Mouse (Mus musculus): ENCODE data around the gene Tyk2.

Gene Tyk2

DNA sequence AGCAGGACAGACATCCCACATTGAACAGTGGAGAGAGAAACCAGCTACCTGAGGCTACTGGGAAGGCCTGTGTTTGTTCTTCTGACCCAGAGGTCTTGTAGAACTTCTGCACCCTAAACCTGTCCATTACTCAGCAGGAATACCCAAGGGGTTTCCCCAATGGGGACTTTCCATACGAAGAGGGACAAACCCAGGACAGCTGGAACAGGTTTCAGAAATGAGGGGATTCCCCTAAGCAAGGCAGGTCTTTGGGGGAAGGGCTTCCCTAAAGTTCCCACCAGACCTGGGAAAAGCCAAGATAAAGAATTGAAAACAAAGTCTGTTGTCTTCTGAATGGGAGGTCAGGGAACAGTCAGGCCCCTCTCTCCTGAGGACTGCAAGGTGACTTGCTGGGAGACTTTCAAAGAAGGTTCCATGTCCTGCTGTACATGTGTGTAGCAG, 4.9 kb upstream of the Tyk2 start:
- CTCF ChIA-PET, result interaction anchor here in 3 of 4 experiments (0.6 to 2.1 kb wide), 12 partner anchors 12 to 296 kb away, joined by 3 to 9 read pairs (median 6); partner anchors contain the start of gene Eif3g (in 2 of the 3)
- POLR2A ChIA-PET, result interaction anchor here in 3 of 4 experiments (0.7 to 9.8 kb wide), 21 partner anchors 10 to 396 kb away, joined by 3 to 52 read pairs (median 4); partner anchors contain the start of genes Gm38431 (in 2 of the 3), Icam1 (in 2 of the 3), Raver1 (in 2 of the 3) and Eif3g (in 1 of the 3)

DNA sequence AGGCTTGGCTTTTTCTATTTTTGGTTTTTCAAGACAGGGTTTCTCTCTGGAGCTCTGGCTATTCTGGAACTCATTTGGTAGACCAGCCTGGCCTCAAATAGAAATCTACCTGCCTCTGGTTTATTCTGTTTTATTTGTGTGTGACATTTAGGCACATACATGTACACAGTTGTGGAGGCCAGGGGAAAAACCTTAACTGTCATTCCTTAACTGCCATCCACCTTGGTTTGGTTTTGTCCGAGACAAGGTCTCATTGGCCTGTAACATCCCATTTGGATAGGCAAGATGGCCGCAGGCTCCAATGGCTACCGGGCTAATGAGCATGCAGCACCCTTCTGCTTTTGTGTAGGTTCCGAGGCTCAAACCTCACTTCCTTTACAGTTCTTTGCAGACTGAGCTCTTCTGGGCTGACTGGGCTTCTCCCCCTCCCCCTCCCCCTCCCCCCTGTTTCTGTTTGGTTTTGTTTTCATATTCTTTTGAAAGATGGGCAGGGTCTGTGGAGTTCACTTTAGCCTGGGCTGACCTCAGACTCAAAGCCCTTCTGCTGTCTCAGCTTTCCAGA, 4.4 kb upstream of the Tyk2 start:
- ChIA-PET POLR2A (interaction anchor here in 2 of 4 experiments (0.8 to 9.8 kb wide), 12 partner anchors 11 to 237 kb away, joined by 3 to 52 read pairs (median 4); partner anchors contain the start of genes Gm38431 (in 2 of the 2), Icam1 (in 2 of the 2), Raver1 (in 2 of the 2) and Eif3g (in 1 of the 2)), CTCF (interaction anchor here in 1 of 4 experiments (0.5 kb wide), 1 partner anchor 122 kb away, joined by 7 read pairs; no protein-coding TSS in a partner anchor)

DNA sequence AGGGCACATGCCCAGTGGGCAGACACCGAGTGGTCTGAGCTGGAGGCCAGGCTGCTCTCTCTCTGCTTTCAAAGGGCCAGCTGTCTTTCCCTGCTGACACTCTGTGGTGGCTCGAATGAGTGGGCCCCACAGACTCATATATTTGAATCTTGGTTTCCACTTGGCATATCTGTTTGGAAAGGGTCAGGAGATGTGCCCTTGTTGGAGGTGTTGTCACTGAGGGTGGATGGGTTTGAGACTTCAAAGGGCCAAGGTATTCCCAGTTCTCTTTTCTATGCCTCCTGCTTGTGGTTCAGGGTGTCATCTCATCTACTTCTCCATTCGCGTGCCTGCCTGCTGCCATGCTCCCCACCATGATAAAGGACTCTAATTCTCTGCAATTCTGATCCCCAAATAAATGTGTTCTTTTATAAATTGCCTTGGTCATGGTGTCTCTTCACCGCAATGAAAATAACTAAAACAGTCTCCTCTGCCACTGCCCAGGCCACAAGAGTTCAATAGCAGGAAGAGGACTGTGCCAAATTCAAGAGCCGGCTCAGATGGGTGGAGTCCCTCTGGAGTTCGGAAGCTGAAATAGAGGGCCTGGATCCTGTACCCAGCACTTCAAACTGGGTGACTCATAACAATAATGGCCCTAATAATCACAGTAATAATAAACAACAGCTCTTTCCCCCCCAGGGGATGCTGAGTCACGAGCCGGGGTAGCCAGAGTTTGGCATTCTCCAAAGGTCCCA, 3.7 kb upstream of the Tyk2 start:
- ChIA-PET POLR2A (interaction anchor here in 3 of 4 experiments (0.8 to 9.8 kb wide), 14 partner anchors 10 to 256 kb away, joined by 3 to 52 read pairs (median 3); partner anchors contain the start of genes Gm38431 (in 2 of the 3), Raver1 (in 2 of the 3), Eif3g (in 1 of the 3) and Fdx1l (in 1 of the 3)), CTCF (interaction anchor here in 3 of 4 experiments (0.5 to 1.1 kb wide), 5 partner anchors 34 to 191 kb away, joined by 3 to 10 read pairs (median 4); partner anchors contain the start of gene Zglp1 (in 1 of the 3))

DNA sequence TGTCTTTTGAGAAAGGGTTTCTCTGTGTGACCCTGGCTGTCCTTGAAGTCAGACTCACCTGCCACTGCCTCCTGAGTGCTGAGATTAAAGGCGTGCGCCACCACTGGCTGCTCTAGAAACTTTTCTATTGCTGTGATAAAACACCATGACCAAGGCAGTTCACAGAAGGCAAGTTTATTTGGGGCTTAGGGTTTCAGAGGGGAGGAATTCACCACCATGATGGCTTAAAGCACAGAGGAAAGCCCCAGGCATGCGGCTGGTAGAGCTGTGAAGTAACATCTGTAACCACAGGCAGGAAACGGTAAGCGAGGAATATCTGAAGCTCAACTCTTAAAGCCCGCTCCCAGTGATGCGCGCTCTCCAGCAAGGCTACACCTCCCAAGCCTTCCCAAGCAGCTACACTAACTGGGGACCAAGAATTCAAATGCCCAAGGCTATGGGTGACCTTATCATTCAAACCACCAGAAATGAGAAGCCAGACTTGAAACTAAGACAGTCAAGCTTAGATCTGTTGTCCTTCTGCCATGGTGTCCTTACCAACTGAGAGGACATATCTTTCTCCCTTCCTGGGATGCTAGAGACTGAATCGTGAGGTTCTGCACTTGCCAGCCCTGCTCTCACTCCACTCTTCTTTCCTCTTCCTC, 2.1 kb upstream of the Tyk2 start:
- ChIA-PET POLR2A (interaction anchor here in 3 of 4 experiments (0.6 to 9.8 kb wide), 14 partner anchors 9 to 235 kb away, joined by 3 to 52 read pairs (median 5); partner anchors contain the start of genes Gm38431 (in 2 of the 3), Raver1 (in 2 of the 3), Eif3g (in 1 of the 3) and Icam1 (in 1 of the 3)), CTCF (interaction anchor here in 2 of 4 experiments (0.9 to 1.2 kb wide), 5 partner anchors 11 to 376 kb away, joined by 3 to 4 read pairs (median 3); no protein-coding TSS in a partner anchor)

DNA sequence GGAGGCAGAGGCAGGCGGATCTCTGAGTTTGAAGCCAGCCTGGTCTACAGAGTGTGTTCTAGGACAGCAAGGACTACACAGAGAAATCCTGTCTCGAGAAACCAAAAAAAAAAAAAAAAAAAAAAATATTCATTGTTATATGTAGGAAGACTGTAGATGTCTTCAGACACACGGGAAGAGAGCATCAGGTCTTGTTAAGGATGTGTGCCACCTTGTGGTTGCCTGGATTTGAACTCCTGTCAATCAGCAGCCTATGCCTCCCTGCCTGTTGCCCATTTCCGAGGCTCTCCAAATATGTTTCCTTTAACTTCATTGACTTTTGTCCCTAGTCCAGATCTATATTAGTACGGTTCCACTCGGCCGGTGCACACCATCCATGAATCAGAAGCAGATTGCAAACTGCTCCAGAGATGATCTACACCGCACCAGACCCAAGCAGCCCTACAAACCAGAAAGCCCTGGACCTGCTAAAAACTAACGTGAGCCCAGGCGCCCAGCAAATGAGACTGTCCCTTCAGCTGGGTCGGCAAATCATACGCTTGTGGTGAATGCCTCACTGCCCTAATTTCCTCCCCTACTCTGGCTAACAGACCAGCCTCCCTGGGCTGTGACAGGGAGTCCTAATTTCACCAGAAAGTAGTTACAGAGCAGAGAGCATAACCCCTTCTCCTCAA, 1.2 kb upstream of the Tyk2 start:
- ChIA-PET POLR2A (interaction anchor here in 3 of 4 experiments (0.5 to 9.8 kb wide), 25 partner anchors 8 to 277 kb away, joined by 3 to 52 read pairs (median 5); partner anchors contain the start of genes Gm38431 (in 2 of the 3), Raver1 (in 2 of the 3), Fdx1l (in 1 of the 3) and Icam1 (in 1 of the 3)), CTCF (interaction anchor here in 2 of 4 experiments (0.5 to 1.2 kb wide), 6 partner anchors 12 to 375 kb away, joined by 3 to 4 read pairs (median 3); no protein-coding TSS in a partner anchor)

DNA sequence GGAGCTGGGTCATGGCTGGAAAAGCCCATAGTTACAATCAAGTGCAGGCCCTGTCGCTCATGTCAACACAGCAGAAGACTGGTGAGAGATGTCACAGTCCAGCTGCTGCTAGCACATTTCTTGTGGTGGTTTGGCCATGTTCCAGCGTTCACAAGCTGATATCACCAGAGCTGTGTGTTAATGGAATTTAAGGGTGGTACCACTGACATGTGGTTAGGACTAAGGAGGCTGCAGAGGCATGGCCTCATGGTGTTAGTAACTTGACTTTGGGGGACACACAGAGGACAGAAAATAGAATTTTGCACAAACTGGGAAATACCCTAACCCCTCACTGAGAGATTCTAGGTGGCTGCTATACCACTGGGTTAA, 4.8 kb downstream of the Tyk2 start:
- ChIA-PET POLR2A (interaction anchor here in 2 of 4 experiments (0.5 to 3.5 kb wide), 8 partner anchors 8 to 102 kb away, joined by 3 to 16 read pairs (median 4); partner anchors contain the start of genes Gm38431 (in 2 of the 2) and Raver1 (in 2 of the 2)), CTCF (interaction anchor here in 3 of 4 experiments (0.7 to 1.2 kb wide), 4 partner anchors 10 to 65 kb away, joined by 3 read pairs; no protein-coding TSS in a partner anchor)

DNA sequence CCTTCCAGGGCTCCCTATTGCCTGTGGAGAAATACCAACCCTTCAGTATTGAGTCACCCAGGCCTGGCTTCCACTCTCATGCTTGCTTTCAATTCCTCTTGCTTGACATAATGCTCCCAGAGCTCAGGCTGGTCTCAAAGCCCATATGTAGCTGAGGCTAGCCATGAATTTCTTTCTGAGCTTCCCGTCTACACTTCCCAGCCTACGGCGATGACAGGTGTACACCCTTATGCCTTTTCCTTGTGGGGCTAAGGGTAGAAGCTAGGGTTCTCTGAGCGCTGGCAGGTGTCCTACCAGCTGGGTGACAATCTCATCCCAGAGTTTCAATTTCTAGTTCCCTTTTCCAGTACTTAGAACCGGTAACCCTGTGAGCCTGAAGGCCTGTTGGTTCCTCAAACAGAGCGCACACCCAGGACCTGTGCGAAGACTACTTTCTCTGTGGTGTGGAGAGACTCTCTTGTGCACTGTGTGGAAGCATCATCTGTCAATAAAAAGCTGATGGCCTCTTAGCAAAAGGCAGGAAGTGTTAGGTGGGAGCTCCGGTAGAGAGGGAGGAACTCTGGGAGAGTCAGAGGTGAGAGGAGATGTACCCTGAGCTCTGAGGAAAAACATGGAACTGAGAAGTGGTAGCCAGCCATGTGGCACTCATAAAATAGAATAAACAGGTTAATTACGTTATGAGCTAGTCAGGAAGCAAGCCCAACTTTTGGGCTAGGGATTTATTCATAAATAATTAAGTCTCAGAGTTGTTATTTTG, 5.4 kb downstream of the Tyk2 start:
- ChIA-PET POLR2A (interaction anchor here in 3 of 4 experiments (0.6 to 3.5 kb wide), 13 partner anchors 8 to 132 kb away, joined by 3 to 16 read pairs (median 5); partner anchors contain the start of genes Gm38431 (in 2 of the 3) and Raver1 (in 2 of the 3)), CTCF (interaction anchor here in 3 of 4 experiments (0.7 to 1.2 kb wide), 4 partner anchors 11 to 66 kb away, joined by 3 read pairs; no protein-coding TSS in a partner anchor)

DNA sequence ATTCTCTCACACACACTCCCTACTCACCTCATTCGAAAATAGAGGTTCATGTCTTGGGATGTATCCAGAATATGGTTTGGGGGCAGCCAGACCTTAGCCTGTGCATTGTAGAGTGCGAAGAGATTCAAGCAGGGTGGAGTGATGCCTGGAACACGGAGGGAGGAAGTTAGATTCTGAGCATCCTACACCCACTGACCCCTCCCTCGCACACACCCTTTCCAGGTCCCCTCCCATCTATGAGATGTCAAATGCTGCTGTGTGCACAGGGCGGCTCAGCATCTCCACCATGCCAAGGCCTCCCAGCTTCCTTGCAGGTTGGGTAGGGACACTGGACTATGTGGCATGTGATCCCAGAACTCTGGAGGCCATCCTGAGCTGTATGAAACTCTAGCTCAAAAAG, 6.2 kb downstream of the Tyk2 start:
- CTCF ChIA-PET, result no interaction called here
- POLR2A ChIA-PET, result interaction anchor here in 3 of 4 experiments (0.6 to 3.5 kb wide), 14 partner anchors 9 to 180 kb away, joined by 3 to 17 read pairs (median 6); partner anchors contain the start of genes Gm38431 (in 2 of the 3) and Raver1 (in 2 of the 3)

DNA sequence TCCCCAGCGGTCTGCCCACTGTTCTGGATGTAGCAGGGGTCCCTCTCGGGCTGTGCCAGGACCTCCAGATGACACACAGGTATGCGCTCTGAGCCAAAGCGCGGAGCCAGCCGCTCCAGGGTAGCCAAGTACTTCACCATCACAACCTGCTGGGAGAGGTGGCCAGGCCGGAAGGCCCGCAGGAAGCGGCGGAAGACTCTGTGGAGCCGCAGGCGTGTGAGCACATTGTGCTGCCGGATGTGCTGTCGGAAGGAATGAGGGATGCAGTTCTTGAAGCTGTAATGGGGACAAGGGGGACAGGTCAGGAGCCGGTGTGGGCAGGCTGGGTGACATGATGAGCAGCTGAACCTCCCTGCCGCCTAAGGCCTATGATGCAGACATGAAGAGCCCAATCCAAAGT, 9.6 kb downstream of the Tyk2 start:
- ChIA-PET CTCF (interaction anchor here in 2 of 4 experiments (0.6 to 1.1 kb wide), 2 partner anchors 32 to 104 kb away, joined by 3 read pairs; no protein-coding TSS in a partner anchor), POLR2A (interaction anchor here in 3 of 4 experiments (0.5 to 11.2 kb wide), 21 partner anchors 9 to 116 kb away, joined by 3 to 69 read pairs (median 4); partner anchors contain the start of genes Tyk2 (in 3 of the 3), Gm38431 (in 2 of the 3), Raver1 (in 2 of the 3) and Fdx1l (in 1 of the 3))

DNA sequence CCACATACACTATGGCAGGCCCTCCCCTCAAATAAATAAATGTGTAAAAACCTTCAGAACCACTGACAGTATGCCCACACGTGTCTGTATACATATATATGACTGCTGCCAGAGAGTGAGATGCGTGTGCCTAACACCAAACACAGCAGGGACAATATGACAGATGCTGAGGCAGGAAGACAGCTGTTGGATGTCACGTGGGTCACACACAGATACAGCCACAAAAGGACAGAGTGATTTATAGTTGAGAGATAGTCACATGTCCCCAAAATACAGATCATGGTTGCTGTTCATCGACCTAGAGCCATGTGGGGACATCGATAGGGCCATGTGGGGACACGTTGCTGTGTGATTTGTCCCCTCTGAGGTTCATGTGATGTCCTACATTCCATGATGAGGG, 14.0 kb downstream of the Tyk2 start:
- ChIA-PET CTCF (no interaction called here), POLR2A (interaction anchor here in 3 of 4 experiments (0.9 to 11.2 kb wide), 8 partner anchors 9 to 34 kb away, joined by 3 to 69 read pairs (median 7); partner anchors contain the start of genes Gm38431 (in 3 of the 3), Raver1 (in 3 of the 3) and Tyk2 (in 1 of the 3))

DNA sequence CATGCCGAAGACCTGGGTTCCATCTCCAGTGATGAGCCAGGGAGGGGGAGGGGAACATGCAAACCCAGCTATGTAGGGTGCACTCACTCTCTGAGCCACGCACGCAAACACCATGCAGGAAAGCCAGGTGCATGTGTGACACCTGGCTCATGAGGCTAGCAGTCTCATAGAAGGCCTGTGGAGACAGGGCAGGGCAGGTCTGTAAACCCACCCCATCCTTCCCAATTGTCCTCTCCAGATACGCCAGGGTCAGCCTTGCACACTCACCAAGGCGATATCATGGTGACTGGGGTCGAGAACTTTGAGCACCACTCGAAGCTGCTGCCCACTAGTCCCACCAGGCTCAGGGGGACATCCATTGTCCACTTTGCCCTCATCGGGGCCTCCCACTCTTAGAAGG, 15.9 kb downstream of the Tyk2 start:
- ChIA-PET CTCF (interaction anchor here in 1 of 4 experiments (0.5 to 0.6 kb wide), 2 partner anchors 112 to 239 kb away, joined by 3 to 4 read pairs; no protein-coding TSS in a partner anchor), POLR2A (interaction anchor here in 2 of 4 experiments (0.6 to 11.2 kb wide), 11 partner anchors 10 to 651 kb away, joined by 3 to 69 read pairs (median 4); partner anchors contain the start of genes Gm38431 (in 1 of the 2) and Raver1 (in 1 of the 2))

DNA sequence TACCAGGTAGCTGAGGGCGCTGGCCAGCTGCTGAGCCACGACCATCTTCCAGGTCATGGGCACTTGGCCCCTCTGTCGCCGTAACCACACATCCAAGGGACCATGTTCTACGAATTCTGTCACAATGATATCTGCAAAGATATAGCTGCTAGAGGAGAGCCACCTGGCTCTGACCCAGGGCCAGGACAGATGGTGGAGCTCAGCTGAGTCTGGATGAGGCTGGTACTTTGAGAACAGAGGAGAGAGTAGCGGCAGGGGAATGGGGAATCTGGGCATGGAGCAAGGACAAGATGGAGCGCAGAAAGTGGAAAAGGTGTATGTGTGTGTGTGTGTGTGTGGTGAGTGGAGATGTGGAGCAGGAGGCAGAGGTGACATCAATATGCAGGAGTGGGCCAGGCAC, 16.9 kb downstream of the Tyk2 start:
- CTCF ChIA-PET, result interaction anchor here in 1 of 4 experiments (0.6 kb wide), 1 partner anchor 238 kb away, joined by 4 read pairs; no protein-coding TSS in a partner anchor
- POLR2A ChIA-PET, result interaction anchor here in 3 of 4 experiments (0.8 to 11.2 kb wide), 9 partner anchors 10 to 100 kb away, joined by 3 to 69 read pairs (median 3); partner anchors contain the start of genes Gm38431 (in 2 of the 3) and Raver1 (in 2 of the 3)

DNA sequence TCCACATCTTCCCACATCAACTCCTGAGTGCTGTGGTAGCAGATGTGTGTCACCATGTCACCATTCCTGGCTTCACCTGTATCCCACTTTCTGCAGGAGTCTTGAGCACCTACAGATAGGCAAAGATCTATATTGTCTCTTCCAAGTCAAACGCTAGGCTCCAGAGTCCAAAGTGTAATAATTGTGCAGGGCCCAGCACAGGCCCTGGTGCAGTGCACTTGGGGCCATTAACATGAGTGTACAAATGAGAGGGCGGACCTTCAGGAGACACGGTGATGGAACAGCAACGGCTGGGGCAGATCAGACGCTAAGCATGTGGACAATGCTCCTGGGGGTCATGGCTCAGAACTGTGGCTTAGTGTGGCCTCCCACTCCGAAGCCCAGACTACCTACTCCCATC, 17.3 kb downstream of the Tyk2 start:
- ChIA-PET POLR2A (interaction anchor here in 3 of 4 experiments (0.8 to 11.2 kb wide), 6 partner anchors 10 to 30 kb away, joined by 3 to 69 read pairs (median 3); partner anchors contain the start of genes Gm38431 (in 2 of the 3) and Raver1 (in 2 of the 3)), CTCF (no interaction called here)

DNA sequence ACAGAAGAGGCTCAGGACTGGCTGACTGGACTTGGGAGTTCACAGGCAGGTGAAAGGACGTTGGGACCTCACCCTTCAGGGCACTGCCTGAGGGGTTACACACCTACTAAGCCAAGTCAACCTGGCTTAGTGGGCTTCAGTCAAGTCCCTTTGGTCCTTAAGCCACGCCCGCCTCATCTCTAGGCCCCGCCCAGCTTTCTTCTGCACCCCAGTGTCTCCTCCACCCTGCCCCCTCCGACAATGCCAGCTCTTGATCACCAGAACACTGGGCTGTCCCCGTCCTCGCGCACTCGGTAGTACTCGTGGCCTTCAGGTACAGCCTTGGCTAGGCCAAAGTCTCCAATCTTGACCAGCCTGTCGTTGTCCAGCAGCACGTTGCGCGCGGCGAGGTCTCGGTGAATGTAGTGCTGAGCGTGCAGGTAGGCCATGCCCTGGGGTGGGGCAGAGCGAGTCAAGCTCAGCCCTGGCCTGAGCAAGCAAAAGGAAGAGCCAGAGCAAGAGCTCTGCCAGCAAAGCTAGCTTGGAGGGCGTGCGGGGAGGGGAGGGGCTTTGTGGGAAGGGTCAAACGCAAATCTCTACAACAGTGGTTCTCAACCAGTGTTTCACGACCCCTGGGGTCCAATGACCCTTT, 23.3 kb downstream of the Tyk2 start:
- POLR2A ChIA-PET, result interaction anchor here (0.5 to 18.0 kb wide), 17 partner anchors 7 to 230 kb away, joined by 3 to 294 read pairs (median 5); partner anchors contain the start of genes Gm38431 (in 3 of the 4) and Raver1 (in 3 of the 4)
- CTCF ChIA-PET, result interaction anchor here in 3 of 4 experiments (0.5 to 1.3 kb wide), 6 partner anchors 12 to 113 kb away, joined by 3 to 4 read pairs (median 3); no protein-coding TSS in a partner anchor

All from embryonic stem cell, embryonic (primary cell).